Mouse (Mus musculus): Measurements from ENCODE around the gene Chst10. TPM values are rescaled to one million over a fixed set of nuclear protein-coding genes. Genes with fewer than 3 reads are reported as not detected.

Gene Chst10
- polyA plus RNA-seq, 2 experiments = 0.07 to 0.09 TPM

- Histone ChIP-seq H3K9me3 (ENCODE audit: control insufficient read depth, low read length) (no peaks in the 10 kb centered on the region), H3K27ac (no peak overlapping the region), H3K4me1 (replicated peaks; ENCODE audit: control insufficient read depth in 2 of 2, insufficient read depth in 2 of 2, low read length in 1 of 2) (no peaks in the 10 kb centered on the region), H3K27me3 (ENCODE audit: control insufficient read depth, insufficient read depth, low read length) (no peaks in the 10 kb centered on the region), H3K4me2 (ENCODE audit: low read depth) (no peak overlapping the region), H3K36me3 (replicated peaks; ENCODE audit: control insufficient read depth, insufficient read depth, low read depth) (no peaks in the 10 kb centered on the region), H3K4me3 (ENCODE audit: insufficient read depth in 1 of 2, low read depth in 2 of 2, low read length in 2 of 2) (no peak overlapping the region), H3K9ac (replicated peaks) (no peak overlapping the region)
- TF ChIP-seq CTCF (IDR thresholded peaks at IDR 0.05; ENCODE audit: low read depth) (no peak), EP300 (IDR thresholded peaks at IDR 0.05; ENCODE audit: low read depth) (no peak)
- 46% methylated on average over 2 of the region's 2 CpGs for WGBS (ENCODE audit: insufficient replicate concordance)
- DNase-seq (ENCODE audit: low read depth in 3 of 3, low spot score in 3 of 3) = no peak
- no peak for ATAC-seq (ENCODE audit: insufficient read depth)
Measured at GRCm38 (mm10) chr1:38823851-38824250, 74.1 kb downstream of the Chst10 start.

- ATAC-seq (ENCODE audit: insufficient read depth) = no peak
Measured at GRCm38 (mm10) chr1:38819691-38820090, 78.3 kb downstream of the Chst10 start.

DNA sequence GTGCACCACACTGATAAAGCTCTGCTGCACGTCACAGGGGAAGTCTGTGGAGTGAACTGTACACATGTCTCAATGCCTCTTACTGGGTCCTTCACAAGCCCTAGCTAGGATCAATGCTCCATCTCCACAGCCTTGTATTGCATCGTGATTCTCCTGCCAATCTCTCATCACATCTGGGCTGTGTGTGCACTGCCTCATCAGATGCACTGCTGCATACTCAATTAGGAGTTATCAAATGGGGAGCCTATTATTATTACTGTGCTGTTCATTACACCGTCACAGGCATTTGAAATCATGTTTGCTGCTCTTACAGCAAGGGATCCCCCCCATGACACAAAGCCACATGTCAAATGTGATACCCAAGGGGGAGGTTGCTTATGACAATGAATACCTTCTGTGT, 80.3 kb downstream of the Chst10 start:
- H3K27me3 ChIP-seq (ENCODE audit: control insufficient read depth, insufficient read depth, low read length) = no peaks in the 10 kb centered on the region
- no peaks in the 10 kb centered on the region for H3K4me1 ChIP-seq (replicated peaks; ENCODE audit: control insufficient read depth in 2 of 2, insufficient read depth in 2 of 2, low read length in 1 of 2)
- 31% methylated on average over 3 of the region's 3 CpGs for WGBS (ENCODE audit: insufficient replicate concordance)
- no peak overlapping the region for H3K9ac ChIP-seq (replicated peaks)
- no peaks in the 10 kb centered on the region for H3K36me3 ChIP-seq (replicated peaks; ENCODE audit: control insufficient read depth, insufficient read depth, low read depth)
- no peak overlapping the region for H3K27ac ChIP-seq
- no peak for ATAC-seq (ENCODE audit: insufficient read depth)
- TF ChIP-seq EP300 (IDR thresholded peaks at IDR 0.05; ENCODE audit: low read depth) (no peak), CTCF (IDR thresholded peaks at IDR 0.05; ENCODE audit: low read depth) (no peak)
- no peaks in the 10 kb centered on the region for H3K9me3 ChIP-seq (ENCODE audit: control insufficient read depth, low read length)
- H3K4me2 ChIP-seq (ENCODE audit: low read depth) = no peak overlapping the region
- DNase-seq (ENCODE audit: low read depth in 3 of 3, low spot score in 3 of 3) = no peak
- no peak overlapping the region for H3K4me3 ChIP-seq (ENCODE audit: insufficient read depth in 1 of 2, low read depth in 2 of 2, low read length in 2 of 2)

More at GRCm38 (mm10) chr1:38819691-38820090, 78.3 kb downstream of the Chst10 start:
- H3K4me1 ChIP-seq (replicated peaks; ENCODE audit: control insufficient read depth in 2 of 2, insufficient read depth in 2 of 2, low read length in 1 of 2) = no peaks in the 10 kb centered on the region
- H3K36me3 ChIP-seq (replicated peaks; ENCODE audit: control insufficient read depth, insufficient read depth, low read depth) = no peaks in the 10 kb centered on the region
- TF ChIP-seq CTCF (IDR thresholded peaks at IDR 0.05; ENCODE audit: low read depth) = no peak
- no peak for TF ChIP-seq EP300 (IDR thresholded peaks at IDR 0.05; ENCODE audit: low read depth)
- no peaks in the 10 kb centered on the region for H3K9me3 ChIP-seq (ENCODE audit: control insufficient read depth, low read length)
- no peak overlapping the region for H3K9ac ChIP-seq (replicated peaks)
- H3K4me3 ChIP-seq (ENCODE audit: insufficient read depth in 1 of 2, low read depth in 2 of 2, low read length in 2 of 2) = no peak overlapping the region
- H3K27me3 ChIP-seq (ENCODE audit: control insufficient read depth, insufficient read depth, low read length) = no peaks in the 10 kb centered on the region
- no peak overlapping the region for H3K27ac ChIP-seq
- no peak overlapping the region for H3K4me2 ChIP-seq (ENCODE audit: low read depth)
- no peak for DNase-seq (ENCODE audit: low read depth in 3 of 3, low spot score in 3 of 3)

DNA sequence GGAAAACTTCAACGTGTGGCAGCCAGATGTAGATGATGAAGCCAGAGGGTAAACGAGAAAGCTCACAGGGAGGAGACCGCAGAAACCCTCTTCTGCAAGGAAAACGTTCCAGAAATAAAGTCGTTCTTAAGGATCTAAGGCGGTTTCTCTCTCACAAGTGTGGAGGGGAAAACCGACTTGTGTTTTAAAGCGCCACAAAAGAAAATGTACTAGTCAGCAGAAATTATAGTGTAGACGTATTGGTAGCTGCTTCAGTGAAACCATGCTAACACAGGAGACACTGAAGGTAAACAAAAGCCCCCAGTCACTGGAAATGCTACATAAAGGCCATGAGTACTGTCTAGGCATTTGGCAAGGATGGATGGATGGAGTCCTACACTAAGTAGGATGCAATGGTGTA, 80.7 kb downstream of the Chst10 start:
- no peak for ATAC-seq (ENCODE audit: insufficient read depth)
- no peak overlapping the region for H3K4me2 ChIP-seq (ENCODE audit: low read depth)
- H3K4me1 ChIP-seq (replicated peaks; ENCODE audit: control insufficient read depth in 2 of 2, insufficient read depth in 2 of 2, low read length in 1 of 2) = no peaks in the 10 kb centered on the region
- TF ChIP-seq EP300 (IDR thresholded peaks at IDR 0.05; ENCODE audit: low read depth) = no peak
- no peak for TF ChIP-seq CTCF (IDR thresholded peaks at IDR 0.05; ENCODE audit: low read depth)
- 62% methylated on average over 9 of the region's 9 CpGs for WGBS (ENCODE audit: insufficient replicate concordance)
- H3K27ac ChIP-seq = no peak overlapping the region
- DNase-seq (ENCODE audit: low read depth in 3 of 3, low spot score in 3 of 3) = no peak
- no peak overlapping the region for H3K4me3 ChIP-seq (ENCODE audit: insufficient read depth in 1 of 2, low read depth in 2 of 2, low read length in 2 of 2)
- no peaks in the 10 kb centered on the region for H3K9me3 ChIP-seq (ENCODE audit: control insufficient read depth, low read length)
- H3K27me3 ChIP-seq (ENCODE audit: control insufficient read depth, insufficient read depth, low read length) = no peaks in the 10 kb centered on the region
- no peaks in the 10 kb centered on the region for H3K36me3 ChIP-seq (replicated peaks; ENCODE audit: control insufficient read depth, insufficient read depth, low read depth)
- no peak overlapping the region for H3K9ac ChIP-seq (replicated peaks)

DNA sequence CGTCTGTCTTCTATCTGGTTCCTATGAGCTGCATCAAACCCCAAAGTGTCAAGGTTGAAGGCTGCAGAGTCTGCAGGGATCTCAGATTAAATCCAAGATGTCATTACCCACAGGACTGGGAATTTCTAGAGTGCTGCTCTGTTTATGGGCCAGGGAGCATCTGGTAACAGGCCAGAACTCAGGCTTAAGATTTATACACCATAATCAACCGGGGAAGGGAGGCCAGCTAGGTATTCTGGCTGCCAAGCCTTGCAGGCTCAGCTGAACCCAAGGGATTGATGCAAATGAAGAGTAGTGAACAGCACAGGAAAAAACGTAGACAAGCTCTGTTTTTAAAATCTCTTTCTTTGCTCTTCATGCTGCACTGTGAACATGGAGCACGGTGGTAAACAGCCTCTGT, 81.7 kb downstream of the Chst10 start:
- Histone ChIP-seq H3K4me2 (ENCODE audit: low read depth) (no peak overlapping the region), H3K4me1 (replicated peaks; ENCODE audit: control insufficient read depth in 2 of 2, insufficient read depth in 2 of 2, low read length in 1 of 2) (no peaks in the 10 kb centered on the region), H3K27ac (no peak overlapping the region), H3K36me3 (replicated peaks; ENCODE audit: control insufficient read depth, insufficient read depth, low read depth) (no peaks in the 10 kb centered on the region), H3K9ac (replicated peaks) (no peak overlapping the region), H3K4me3 (ENCODE audit: insufficient read depth in 1 of 2, low read depth in 2 of 2, low read length in 2 of 2) (no peak overlapping the region), H3K9me3 (ENCODE audit: control insufficient read depth, low read length) (no peaks in the 10 kb centered on the region), H3K27me3 (ENCODE audit: control insufficient read depth, insufficient read depth, low read length) (no peaks in the 10 kb centered on the region)
- DNase-seq (ENCODE audit: low read depth in 3 of 3, low spot score in 3 of 3) (no peak), ATAC-seq (ENCODE audit: insufficient read depth) (no peak)
- TF ChIP-seq EP300 (IDR thresholded peaks at IDR 0.05; ENCODE audit: low read depth) = no peak
- no peak for TF ChIP-seq CTCF (IDR thresholded peaks at IDR 0.05; ENCODE audit: low read depth)
- WGBS (ENCODE audit: insufficient replicate concordance) = 55% methylated on average over 4 of the region's 4 CpGs

Other genes starting within 250 kb of the Chst10 start
- gene Aff3, start 233.2 kb downstream of the Chst10 start, polyA plus RNA-seq (2012; rRNA removed) = 0.22 and 0.34 TPM in 2 replicates
- 0.18 and 0.47 TPM in 2 replicates for gene Aff3, start 233.2 kb downstream of the Chst10 start, polyA plus RNA-seq (2014; fragmentation: Nextera tagmentation; extraction: Ambion mirVana)
- 0.09 and 0.13 TPM in 2 replicates for gene Lonrf2, start 61.5 kb downstream of the Chst10 start, polyA plus RNA-seq (2012; rRNA removed)
- gene Lonrf2, start 61.5 kb downstream of the Chst10 start, polyA plus RNA-seq (2014; fragmentation: Nextera tagmentation; extraction: Ambion mirVana) = 0.08 TPM in 1 of 2 replicates, not detected in the other
- not detected in 2 replicates for gene Nms, start 41.0 kb upstream of the Chst10 start, polyA plus RNA-seq (2012; rRNA removed)
- not detected in 2 replicates for gene Nms, start 41.0 kb upstream of the Chst10 start, polyA plus RNA-seq (2014; fragmentation: Nextera tagmentation; extraction: Ambion mirVana)
- gene Pdcl3, start 87.4 kb upstream of the Chst10 start, polyA plus RNA-seq (2012; rRNA removed) = 11.6 and 24.1 TPM in 2 replicates
- 30.6 and 36.3 TPM in 2 replicates for gene Pdcl3, start 87.4 kb upstream of the Chst10 start, polyA plus RNA-seq (2014; fragmentation: Nextera tagmentation; extraction: Ambion mirVana)

All from liver, embryonic 14.5 days (tissue).